Mouse (Mus musculus) heart, adult 8-10 months (tissue): ENCODE results near the gene Gstm4. TPM values are rescaled to one million over a fixed set of nuclear protein-coding genes. Genes with fewer than 3 reads are reported as not detected.

Experiments used
- DNase-seq: peaks from one replicate; pipeline ENCODE4 v3.0.0; 2022; ENCODE audit warnings: low spot score
- total RNA-seq, 4 experiments: library from RNA; stranded (reverse); gene quantifications; 2 replicates each; pipeline ENCODE4 v1.2.4; 2022

Gene Gstm4
- 10 to 100 TPM; 12.6 to 14.4 (median 13.3) TPM for total RNA-seq

DNA sequence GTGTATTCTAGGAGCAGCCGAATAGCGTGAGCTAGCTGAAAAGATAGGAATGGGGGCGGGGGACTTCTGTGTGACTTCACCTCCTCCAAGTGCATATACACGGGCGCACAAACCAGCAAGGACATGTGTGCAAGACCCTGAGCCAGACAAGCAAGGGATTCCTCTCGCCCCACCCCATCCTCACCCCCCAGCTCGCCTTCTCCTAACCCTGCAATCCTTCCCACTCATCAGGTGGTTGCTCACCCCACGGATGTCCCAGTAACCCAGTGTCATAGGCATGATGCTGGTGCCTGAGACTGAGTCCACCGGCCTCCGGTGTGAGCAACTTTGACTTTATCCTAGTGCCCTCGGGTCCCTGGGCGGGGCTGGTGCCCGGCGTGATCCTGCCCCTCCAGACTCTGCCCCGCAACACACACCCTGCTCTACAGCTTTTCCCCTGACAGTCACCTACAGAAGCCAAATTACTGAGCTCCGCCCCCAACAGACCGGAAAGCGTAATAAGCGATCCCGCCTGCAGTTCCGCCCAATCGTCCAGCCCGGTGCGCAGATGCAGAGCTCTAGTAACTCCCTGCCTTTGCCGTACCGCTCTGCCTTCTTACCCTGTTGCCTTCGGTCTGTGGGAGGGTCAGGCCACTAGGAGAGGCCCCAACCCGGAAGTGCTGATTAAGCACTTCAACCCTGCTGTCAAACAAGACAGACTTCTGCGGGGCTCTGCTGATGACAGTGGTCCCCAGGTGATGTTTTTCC, at the start of gene Gstm4:
Gene Gstm4 (minus strand): TSS at position 501 of the 747 bp plus-strand sequence.
- peak; percentile 94 for DNase-seq

DNA sequence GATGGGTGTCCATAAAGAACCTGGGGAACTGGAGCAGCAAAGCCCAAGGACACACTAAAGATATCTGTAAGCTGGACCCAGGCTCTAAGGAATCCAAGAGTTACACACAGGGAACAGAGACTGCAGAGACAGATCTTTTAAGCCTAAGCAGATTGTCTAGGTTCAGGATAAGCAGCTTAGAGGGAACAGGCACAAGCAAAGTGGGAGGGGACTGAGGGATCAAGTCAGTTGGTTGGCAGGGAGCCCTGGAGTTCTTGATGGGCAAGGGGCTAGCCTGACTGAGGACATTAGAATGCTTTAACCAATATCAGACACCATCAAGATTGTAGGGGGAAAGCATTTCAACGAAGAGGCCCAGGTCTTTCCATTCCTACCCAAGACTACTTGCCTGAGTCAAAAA, 49.5 kb upstream of the Gstm4 start:
- DNase-seq: no peak

DNA sequence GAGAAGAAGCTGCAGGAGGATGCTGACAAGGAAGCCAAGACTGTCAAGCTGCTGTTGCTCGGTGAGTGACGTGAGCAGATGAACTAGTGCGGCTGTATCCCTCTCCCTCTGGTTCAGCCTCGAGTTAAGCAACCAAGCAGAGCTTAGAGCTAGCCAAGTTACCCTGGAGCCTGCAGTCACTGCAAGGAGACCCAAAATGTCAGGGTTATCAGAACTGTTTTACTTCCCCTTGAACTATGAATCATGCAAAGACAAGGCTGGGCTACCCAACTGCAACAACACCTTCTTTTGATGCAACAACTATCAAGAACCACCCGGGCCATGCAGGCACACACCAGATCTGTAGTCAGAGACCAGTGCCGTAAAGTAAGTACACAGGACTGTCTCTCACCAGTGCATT, 48.6 kb upstream of the Gstm4 start:
- no peak for DNase-seq

DNA sequence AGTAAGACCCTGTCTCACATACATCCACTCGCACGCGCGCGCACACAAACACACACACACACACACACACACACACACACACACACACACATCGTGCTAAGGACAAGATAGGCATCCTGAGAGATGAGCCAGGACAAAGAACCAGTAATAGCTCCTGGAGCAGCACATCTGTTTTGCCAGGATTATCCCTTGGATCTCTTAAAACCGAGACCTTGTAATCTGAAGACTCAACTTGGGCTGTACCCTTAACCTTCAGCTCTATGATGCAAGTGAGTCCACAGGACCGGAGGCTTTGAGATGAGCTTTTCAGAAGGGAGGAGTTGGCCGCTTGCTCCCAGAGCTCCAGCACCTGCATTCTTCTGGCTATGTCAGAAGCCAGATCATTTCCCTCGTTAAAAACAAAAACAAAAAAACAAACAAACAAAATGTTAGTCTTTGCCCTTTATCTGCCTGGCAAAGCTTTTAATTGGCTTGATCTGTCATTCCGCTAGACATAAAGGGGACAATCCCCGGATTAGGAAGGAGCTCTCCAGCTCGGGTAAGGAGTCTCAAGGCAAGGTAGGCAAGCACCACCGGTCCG, 47.9 kb upstream of the Gstm4 start, which contains the start of gene Gnat2:
Gene Gnat2 (plus strand): TSS at position 254 of the 580 bp plus-strand sequence.
- DNase-seq: no peak

DNA sequence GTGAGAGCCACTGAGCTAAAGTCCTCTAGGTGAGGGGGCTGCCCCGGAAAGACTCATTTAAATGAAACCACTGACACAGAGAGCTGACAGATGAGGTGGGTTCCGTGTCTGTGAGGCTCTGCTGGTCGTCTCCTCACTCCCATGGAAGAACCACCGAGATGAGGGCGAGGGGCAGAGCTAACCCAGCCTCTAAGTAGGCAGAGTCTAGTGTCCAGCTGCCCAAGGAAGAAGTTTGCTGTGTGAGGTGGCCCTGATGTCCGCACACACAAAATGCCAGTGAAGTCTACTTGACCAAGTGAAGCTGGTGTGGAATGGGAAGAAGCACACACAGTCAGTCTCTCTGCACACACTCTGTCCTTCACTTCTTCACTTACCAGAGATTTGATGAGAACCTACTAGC, 47.3 kb upstream of the Gstm4 start:
- no peak for DNase-seq

GRCm38 (mm10) chr3:108090561-108090960, 45.9 kb upstream of the Gstm4 start:
- no peak for DNase-seq

DNA sequence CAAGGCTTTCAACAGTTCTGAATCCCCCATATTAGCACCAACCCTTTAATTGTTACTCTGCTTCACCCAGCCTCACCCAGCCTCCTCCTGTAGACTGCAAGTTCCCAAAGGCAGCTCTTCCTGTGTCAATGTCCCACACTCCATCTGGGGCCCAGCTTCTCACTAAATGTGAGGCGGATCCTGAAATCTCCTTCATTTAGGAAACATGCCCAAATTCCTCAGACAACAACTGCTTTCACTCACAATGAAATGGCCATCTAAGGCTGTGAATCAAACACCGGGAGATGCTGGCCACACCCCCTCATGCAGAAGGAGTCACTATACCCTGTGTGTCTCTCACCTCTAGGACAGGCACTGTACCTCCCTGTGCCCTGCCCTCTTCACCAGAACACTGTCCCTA, 45.2 kb upstream of the Gstm4 start:
- no peak for DNase-seq

- DNase-seq: no peak
Observed at GRCm38 (mm10) chr3:108088842-108089380, 44.2 kb upstream of the Gstm4 start.

DNA sequence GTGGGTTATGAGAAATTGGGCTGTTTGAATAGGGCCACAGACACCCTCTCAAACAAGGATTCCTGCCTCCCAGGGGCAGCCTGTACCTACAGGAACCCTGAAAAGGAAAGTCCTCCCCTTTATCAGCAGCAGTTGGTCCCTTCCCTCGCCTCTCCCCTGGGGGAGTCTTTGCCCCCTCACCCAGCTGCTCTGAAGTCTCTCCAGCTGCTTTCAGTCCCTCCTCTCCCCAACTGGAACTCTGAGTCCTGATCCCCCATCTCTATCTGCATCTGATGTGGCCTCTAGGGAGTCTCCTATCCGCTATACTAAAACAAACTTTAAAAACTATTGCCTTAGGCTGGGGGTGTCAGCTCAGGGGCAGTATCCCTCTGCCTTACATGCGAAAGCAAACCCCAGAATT, 42.6 kb upstream of the Gstm4 start:
- DNase-seq: no peak

GRCm38 (mm10) chr3:108086470-108086979, 41.8 kb upstream of the Gstm4 start, which contains the start of gene Ampd2:
Ampd2 (minus strand) TSS chr3:108086651.
- DNase-seq: peak; percentile 88

GRCm38 (mm10) chr3:108085721-108086469, 41.2 kb upstream of the Gstm4 start:
- peak; percentile 90 for DNase-seq

GRCm38 (mm10) chr3:108085281-108085720, 40.6 kb upstream of the Gstm4 start:
- peak; percentile 93 for DNase-seq

GRCm38 (mm10) chr3:108084767-108085270, 40.1 kb upstream of the Gstm4 start:
- no peak for DNase-seq

DNA sequence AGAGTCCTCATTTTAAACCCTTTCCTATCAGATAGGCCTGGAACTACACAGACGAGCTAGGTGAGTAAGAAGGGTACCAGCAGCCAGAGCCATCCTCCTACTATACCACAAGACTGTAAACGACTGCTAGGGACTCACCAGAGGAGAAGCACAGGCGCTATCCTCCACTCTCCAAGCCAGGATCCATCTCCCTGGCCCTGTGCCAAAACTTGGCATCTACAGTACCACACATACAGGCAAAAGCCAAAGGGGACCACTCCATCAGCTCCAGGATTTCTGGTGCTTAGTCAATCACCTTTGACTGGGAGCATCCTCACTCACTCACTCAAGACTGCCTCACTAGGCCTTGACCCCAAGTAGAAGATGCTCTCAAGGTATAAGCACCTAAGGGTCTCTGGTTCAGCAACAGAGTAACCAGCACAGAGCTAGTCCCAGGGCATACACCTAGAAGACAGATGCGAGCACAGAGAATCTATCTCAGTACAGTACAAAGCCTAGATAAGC, 39.3 kb upstream of the Gstm4 start:
- DNase-seq: no peak

- no peak for DNase-seq
Observed at GRCm38 (mm10) chr3:108083161-108083560, 38.5 kb upstream of the Gstm4 start.

- DNase-seq: no peak
Observed at GRCm38 (mm10) chr3:108082251-108082875, 37.7 kb upstream of the Gstm4 start.

- no peak for DNase-seq
Observed at GRCm38 (mm10) chr3:108081681-108082080, 37.0 kb upstream of the Gstm4 start.

DNA sequence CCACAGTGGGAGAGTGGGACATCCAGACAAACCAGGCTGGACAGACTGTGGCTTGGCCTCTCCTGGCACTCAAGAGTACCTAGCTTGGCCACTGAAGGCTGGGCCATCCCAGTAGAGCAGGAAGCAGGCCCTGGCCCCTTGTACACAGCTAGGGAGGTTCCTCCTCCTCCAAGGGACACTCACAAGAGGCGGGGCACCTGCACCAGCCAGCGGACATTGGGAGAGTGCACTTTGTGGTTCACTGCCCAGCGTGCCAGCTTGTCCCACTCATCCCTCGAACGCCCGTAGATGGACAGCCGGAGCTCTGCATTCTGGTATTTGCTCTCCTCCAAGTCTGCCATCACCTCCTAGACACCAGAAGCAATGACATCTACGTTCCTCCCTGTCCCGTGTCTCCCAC, 32.1 kb upstream of the Gstm4 start:
- DNase-seq: no peak

DNA sequence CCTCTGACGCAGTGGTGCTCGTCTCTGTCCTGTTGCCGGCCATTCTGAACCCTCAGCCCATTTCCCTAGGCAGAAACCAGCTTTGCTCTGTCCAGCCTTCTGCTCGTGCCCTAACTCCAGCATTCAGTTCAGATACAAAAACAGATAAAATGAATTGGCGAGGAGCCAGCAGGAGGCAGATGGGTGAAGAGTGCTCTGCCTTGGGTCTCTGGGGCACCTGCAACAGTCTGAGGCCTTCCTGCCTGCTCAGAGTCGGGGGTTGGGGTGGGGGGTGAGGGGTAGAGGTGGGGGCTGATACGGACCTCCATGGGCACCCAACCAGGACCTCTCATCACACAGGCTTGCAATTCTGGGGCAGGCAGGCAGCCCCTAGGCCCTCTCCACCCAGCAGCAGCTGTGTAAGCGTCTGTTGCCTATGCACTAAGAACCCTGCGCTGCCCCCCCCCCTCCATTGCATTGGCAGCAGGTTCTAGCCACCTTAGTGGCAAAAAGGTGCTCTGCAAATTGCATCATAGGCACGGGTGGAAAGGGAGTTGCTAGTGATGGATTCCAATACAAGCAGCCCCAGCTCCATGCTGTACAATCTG, 28.4 kb upstream of the Gstm4 start:
- no peak for DNase-seq
